Mouse (Mus musculus) brown adipose tissue, adult 24 weeks (tissue): Measurements from ENCODE around the gene Defb15. TPM values are rescaled to one million over a fixed set of nuclear protein-coding genes. Genes with fewer than 3 reads are reported as not detected.
"Not testable (repeated sequence)": the region's sequence is repeated elsewhere in the genome, so short reads cannot be mapped to it uniquely, and the experiment has no call there.

ENCODE experiments used
- H3K27ac ChIP-seq: fragments of 200-500 bp; replicated peaks from 2 replicates; pipeline ENCODE4 v1.5.1; 2012; ENCODE audit warnings: low read depth, mild to moderate bottlenecking, low read length
- H3K4me1 ChIP-seq: fragments of 200-500 bp; 2 replicates; pipeline ENCODE4 v1.6.1; 2012; ENCODE audit warnings: low read length, mixed read lengths; ENCODE audit not compliant: control insufficient read depth, insufficient read depth, insufficient read length
- H3K4me3 ChIP-seq: fragments of 200-500 bp; 2 replicates; pipeline ENCODE4 v1.5.1; 2012; ENCODE audit warnings: low read depth, mild to moderate bottlenecking, low read length, moderate library complexity; ENCODE audit not compliant: insufficient read depth
- polyA plus RNA-seq: library from polyadenylated mRNA; stranded (reverse); fragments of >200 nt; gene quantifications from 2 replicates; pipeline ENCODE4 v1.2.4, GENCODE M21; 2012; ENCODE audit not compliant: missing spikeins, insufficient read depth, insufficient read length

Gene Defb15
- polyA plus RNA-seq, 1 experiment, result not detected

- H3K4me3 ChIP-seq, H3K27ac ChIP-seq, H3K4me1 ChIP-seq: not testable (repeated sequence)
Measured at GRCm38 (mm10) chr8:21885321-21885720, 47.2 kb downstream of the Defb15 start, which contains the start of gene Defb9. Gene Defb9, minus strand, starts transcription at chr8:21885421.

Other genes with a start within 250 kb of the Defb15 start
- not detected in 2 replicates for gene AY761184, start 229.1 kb downstream of the Defb15 start, polyA plus RNA-seq
- not detected in 2 replicates for gene Defa24, start 198.2 kb downstream of the Defb15 start, polyA plus RNA-seq
- not detected in 2 replicates for gene Defb50, start 109.2 kb downstream of the Defb15 start, polyA plus RNA-seq
- not detected in 2 replicates for gene Defb2, start 92.8 kb downstream of the Defb15 start, polyA plus RNA-seq
- not detected in 2 replicates for gene Defb10, start 73.8 kb downstream of the Defb15 start, polyA plus RNA-seq
- gene Defb9, start 47.3 kb downstream of the Defb15 start, polyA plus RNA-seq, result not detected in 2 replicates
- gene Defb11, start 26.3 kb downstream of the Defb15 start, polyA plus RNA-seq, result not detected in 2 replicates
- gene Defb35, start 5.6 kb upstream of the Defb15 start, polyA plus RNA-seq, result not detected in 2 replicates
- not detected in 2 replicates for gene Defb13, start 14.1 kb upstream of the Defb15 start, polyA plus RNA-seq
- gene Fam90a1a, start 26.0 kb upstream of the Defb15 start, polyA plus RNA-seq, result not detected in 2 replicates
- gene Ccdc70, start 37.1 kb upstream of the Defb15 start, polyA plus RNA-seq, result not detected in 2 replicates
- gene Atp7b, start 127.6 kb upstream of the Defb15 start, polyA plus RNA-seq, result not detected in 2 replicates
- 4.6 and 7.3 TPM in 2 replicates for gene Alg11, start 128.0 kb upstream of the Defb15 start, polyA plus RNA-seq
- not detected in 2 replicates for gene Nek5, start 192.3 kb upstream of the Defb15 start, polyA plus RNA-seq
- gene Nek3, start 233.7 kb upstream of the Defb15 start, polyA plus RNA-seq, result 0.58 and 1.4 TPM in 2 replicates